Mouse (Mus musculus) myocyte (in vitro differentiated cells): ENCODE results near the gene Atp5g2. TPM values are rescaled to one million over a fixed set of nuclear protein-coding genes. Genes with fewer than 3 reads are reported as not detected.

Experiments
- H3K27me3 ChIP-seq: one replicate; pipeline ENCODE4 v1.6.1; 2011; ENCODE audit not compliant: control insufficient read depth, insufficient read depth, insufficient read length
- H3K36me3 ChIP-seq: one replicate; pipeline ENCODE4 v1.6.1; 2011; ENCODE audit not compliant: control insufficient read depth, insufficient read depth
- H3K4me2 ChIP-seq: one replicate; pipeline ENCODE4 v1.6.1; 2011; ENCODE audit warnings: low read depth, control low read depth
- H3K4me3 ChIP-seq: one replicate; pipeline ENCODE4 v1.5.1; 2011; ENCODE audit warnings: mild to moderate bottlenecking, control low read depth, moderate library complexity
- H3K79me2 ChIP-seq: one replicate; pipeline ENCODE4 v1.6.1; 2011; ENCODE audit not compliant: control insufficient read depth, insufficient read depth
- H3ac ChIP-seq: one replicate; pipeline ENCODE4 v1.6.1; 2011; ENCODE audit not compliant: control insufficient read depth, insufficient read length
- CEBPB ChIP-seq: IDR thresholded peaks from 2 replicates; pipeline ENCODE4 v1.6.1; 2011; ENCODE audit warnings: mild to moderate bottlenecking, moderate library complexity; ENCODE audit not compliant: poor library complexity, insufficient read depth, severe bottlenecking
- E2F4 ChIP-seq: IDR thresholded peaks from one replicate; pipeline ENCODE4 v1.6.1; 2011; ENCODE audit warnings: mild to moderate bottlenecking, control low read depth, moderate library complexity; ENCODE audit not compliant: insufficient read depth
- MAX ChIP-seq: IDR thresholded peaks from one replicate; pipeline ENCODE4 v1.6.1; 2011; ENCODE audit warnings: low read depth, mild to moderate bottlenecking, control low read depth
- MYOD1 ChIP-seq, 3 experiments: IDR thresholded peaks; one replicate each; pipeline ENCODE4 v1.6.1; 2011; ENCODE audit warnings: control low read depth in 2 of 3, low read depth in 2 of 3, mild to moderate bottlenecking in 2 of 3, moderate library complexity in 1 of 3; ENCODE audit not compliant: insufficient read length in 2 of 3, control insufficient read depth in 1 of 3
- MYOG ChIP-seq, 3 experiments: IDR thresholded peaks; one replicate each; pipeline ENCODE4 v1.6.1; 2011; ENCODE audit warnings: control low read depth in 2 of 3, low read depth in 2 of 3, mild to moderate bottlenecking in 2 of 3; ENCODE audit not compliant: insufficient read length in 2 of 3, control insufficient read depth in 1 of 3, insufficient read depth in 1 of 3
- POLR2A ChIP-seq: IDR thresholded peaks from one replicate; pipeline ENCODE4 v1.6.1; 2011; ENCODE audit warnings: low read depth, mild to moderate bottlenecking, control low read depth, moderate library complexity; ENCODE audit not compliant: insufficient read length
- POLR2AphosphoS2 ChIP-seq: IDR thresholded peaks from one replicate; pipeline ENCODE4 v1.6.1; 2011; ENCODE audit warnings: low read depth, control low read depth; ENCODE audit not compliant: insufficient read length
- REST ChIP-seq: IDR thresholded peaks from one replicate; pipeline ENCODE4 v1.6.1; 2011; ENCODE audit warnings: mild to moderate bottlenecking, control low read depth, moderate library complexity; ENCODE audit not compliant: insufficient read depth, insufficient read length
- SRF ChIP-seq: IDR thresholded peaks from one replicate; pipeline ENCODE4 v1.6.1; 2011; ENCODE audit warnings: low read depth; ENCODE audit not compliant: control insufficient read depth, insufficient read length
- TCF12 ChIP-seq: IDR thresholded peaks from one replicate; pipeline ENCODE4 v1.6.1; 2011; ENCODE audit warnings: mild to moderate bottlenecking, control low read depth; ENCODE audit not compliant: poor library complexity, insufficient read depth, severe bottlenecking
- TCF3 ChIP-seq: IDR thresholded peaks from one replicate; pipeline ENCODE4 v1.6.1; 2011; ENCODE audit warnings: low read depth, control low read depth; ENCODE audit not compliant: insufficient read length
- USF1 ChIP-seq: IDR thresholded peaks from one replicate; pipeline ENCODE4 v1.6.1; 2011; ENCODE audit warnings: low read depth, mild to moderate bottlenecking, control low read depth, moderate library complexity
- polyA plus RNA-seq: library from polyadenylated mRNA; unstranded; fragments of >200 nt; fragmentation: generic; extraction: Trizol; gene quantifications from one replicate; pipeline ENCODE4 v1.2.1, GENCODE M21; 2012; ENCODE audit warnings: missing spikeins

Atp5g2 gene
- polyA plus RNA-seq, 1 experiment = 947 TPM

DNA sequence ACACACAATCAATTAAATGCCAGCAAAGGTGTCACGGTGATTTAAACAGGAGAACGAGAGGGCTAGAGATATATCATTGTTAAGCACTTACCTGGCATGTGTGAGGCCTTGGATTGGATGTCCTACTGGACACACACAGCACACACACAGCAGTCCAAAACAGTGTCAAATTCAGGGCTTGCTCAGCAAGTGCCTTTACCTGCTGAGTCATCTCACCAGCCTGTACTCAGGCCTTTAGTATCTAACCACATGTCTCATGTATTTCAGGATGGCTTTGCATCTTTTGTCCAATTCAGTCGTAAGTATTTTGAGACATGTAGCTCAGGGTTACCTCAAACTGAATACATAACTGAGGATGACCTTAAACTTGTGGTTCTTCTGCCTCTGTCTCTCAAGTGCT is 21.0 kb downstream of the Atp5g2 start:
- TF ChIP-seq USF1 = no peak
- no peak for TF ChIP-seq REST
- TF ChIP-seq POLR2A = no peak
- no peak for TF ChIP-seq CEBPB
- no peak for TF ChIP-seq POLR2AphosphoS2
- no peak for TF ChIP-seq SRF
- no peak for TF ChIP-seq MYOD1 (IDR thresholded peaks at IDR 0.05; ENCODE audit: control insufficient read depth in 1 of 3, insufficient read length in 2 of 3, low read depth in 2 of 3)
- TF ChIP-seq MYOG (IDR thresholded peaks at IDR 0.05; ENCODE audit: control insufficient read depth in 1 of 3, insufficient read depth in 1 of 3, insufficient read length in 2 of 3, low read depth in 2 of 3) = no peak
- TF ChIP-seq MAX = no peak
- TF ChIP-seq TCF3 = no peak
- Histone ChIP-seq H3K79me2 (no peaks in the 10 kb centered on the region), H3K36me3 (no peaks in the 10 kb centered on the region), H3ac (no peak overlapping the region), H3K27me3 (no peaks in the 10 kb centered on the region), H3K4me3 (no peak overlapping the region), H3K4me2 (no peak overlapping the region)

- Histone ChIP-seq H3ac (no peak overlapping the region), H3K4me2 (no peak overlapping the region), H3K36me3 (no peaks in the 10 kb centered on the region), H3K27me3 (no peaks in the 10 kb centered on the region), H3K4me3 (no peak overlapping the region), H3K79me2 (no peaks in the 10 kb centered on the region)
- TF ChIP-seq SRF = no peak
- no peak for TF ChIP-seq POLR2A
- no peak for TF ChIP-seq E2F4
- TF ChIP-seq REST = no peak
- no peak for TF ChIP-seq MYOG (IDR thresholded peaks at IDR 0.05; ENCODE audit: control insufficient read depth in 1 of 3, insufficient read depth in 1 of 3, insufficient read length in 2 of 3, low read depth in 2 of 3)
These were observed 36.3 kb downstream of the Atp5g2 start for GRCm38 (mm10) chr15:102635817-102636216.

DNA sequence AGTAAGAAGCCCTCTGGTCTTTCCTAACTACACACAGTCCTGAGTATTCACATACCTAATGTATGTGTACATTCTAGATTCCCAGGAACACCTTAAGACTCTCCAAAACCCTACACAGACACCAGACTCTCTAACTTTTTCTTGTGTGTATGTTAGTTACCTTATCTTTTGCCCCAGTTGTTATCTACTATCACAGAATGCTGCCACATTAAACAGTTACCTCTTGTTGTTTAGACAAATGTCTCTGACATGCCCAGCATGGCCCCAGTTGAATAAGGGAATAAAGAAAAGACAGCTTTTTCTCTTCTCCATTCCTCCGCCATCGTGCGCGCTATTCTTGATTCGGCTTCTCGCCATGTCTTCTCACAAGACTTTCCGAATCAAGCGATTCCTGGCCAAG is 37.5 kb downstream of the Atp5g2 start:
- H3K79me2 ChIP-seq = no peaks in the 10 kb centered on the region
- TF ChIP-seq MYOD1 (IDR thresholded peaks at IDR 0.05; ENCODE audit: control insufficient read depth in 1 of 3, insufficient read length in 2 of 3, low read depth in 2 of 3) (no peak), USF1 (no peak), TCF12 (no peak), MAX (no peak), REST (no peak), POLR2A (no peak), POLR2AphosphoS2 (no peak), E2F4 (no peak), CEBPB (no peak), TCF3 (no peak), SRF (no peak), MYOG (IDR thresholded peaks at IDR 0.05; ENCODE audit: control insufficient read depth in 1 of 3, insufficient read depth in 1 of 3, insufficient read length in 2 of 3, low read depth in 2 of 3) (no peak)
- no peak overlapping the region for H3K4me3 ChIP-seq
- no peaks in the 10 kb centered on the region for H3K36me3 ChIP-seq
- H3ac ChIP-seq = no peak overlapping the region
- H3K27me3 ChIP-seq = no peaks in the 10 kb centered on the region
- H3K4me2 ChIP-seq = no peak overlapping the region

DNA sequence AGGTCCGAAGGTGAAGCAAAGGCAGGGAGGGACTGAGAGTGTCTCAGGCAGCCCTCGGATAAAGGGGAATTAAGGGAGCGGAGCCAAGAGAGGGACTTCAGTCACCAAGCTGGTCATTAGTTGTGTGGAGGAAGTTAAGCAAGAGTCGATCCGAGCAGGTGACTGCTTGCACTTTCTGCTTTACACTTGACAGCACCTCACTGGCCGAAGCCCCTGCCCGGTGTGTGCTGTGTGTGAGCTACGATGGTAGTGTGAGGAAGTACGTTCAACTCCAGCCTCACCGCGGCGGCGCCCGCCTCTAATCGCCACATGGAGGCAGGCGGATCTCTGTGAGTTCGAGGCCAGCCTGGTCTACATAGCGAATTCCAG is 46.5 kb downstream of the Atp5g2 start:
- Histone ChIP-seq H3K27me3 (no peaks in the 10 kb centered on the region), H3K4me3 (peak overlapping the region; percentile 72), H3K36me3 (no peaks in the 10 kb centered on the region), H3ac (peak overlapping the region; percentile 56), H3K79me2 (peaks cover 42% of the 10 kb centered on the region), H3K4me2 (peak overlapping the region; percentile 90)
- TF ChIP-seq SRF = peak; percentile 23
- no peak for TF ChIP-seq TCF3

GRCm38 (mm10) chr15:102624970-102625686 is 47.0 kb downstream of the Atp5g2 start, which contains the start of the genes Gm28047 and Atf7:
Gene Gm28047, minus strand, starts transcription at chr15:102625067.
Gene Atf7, minus strand, starts transcription at chr15:102625464.
- no peak for TF ChIP-seq REST
- peak in 1 of 3 experiments; percentile 34 for TF ChIP-seq MYOD1 (IDR thresholded peaks at IDR 0.05; ENCODE audit: control insufficient read depth in 1 of 3, insufficient read length in 2 of 3, low read depth in 2 of 3)
- TF ChIP-seq MAX = peak; percentile 18
- TF ChIP-seq E2F4 = no peak
- no peak for TF ChIP-seq TCF12
- TF ChIP-seq TCF3 = no peak
- peak in 2 of 3 experiments; percentile 31 to 41 for TF ChIP-seq MYOG (IDR thresholded peaks at IDR 0.05; ENCODE audit: control insufficient read depth in 1 of 3, insufficient read depth in 1 of 3, insufficient read length in 2 of 3, low read depth in 2 of 3)
- TF ChIP-seq USF1 = no peak
- TF ChIP-seq POLR2AphosphoS2 = peak; percentile 85
- no peak for TF ChIP-seq CEBPB
- peak; percentile 95 for TF ChIP-seq POLR2A
- TF ChIP-seq SRF = peak; percentile 63
- Histone ChIP-seq H3K27me3 (no peaks in the 10 kb centered on the region), H3K79me2 (peaks cover 47% of the 10 kb centered on the region), H3K36me3 (no peaks in the 10 kb centered on the region), H3K4me2 (peak within 1 kb of the TSS; percentile 90), H3ac (peak within 1 kb of the TSS; percentile 56), H3K4me3 (peak within 1 kb of the TSS; percentile 72)
